Mouse (Mus musculus) spleen, adult 2 months (tissue): ENCODE results near the gene Tcf19.

Experiments
- CTCF ChIP-seq: fragments of 200-500 bp; IDR thresholded peaks from 2 replicates; pipeline ENCODE4 v1.5.1; 2011; ENCODE audit warnings: mild to moderate bottlenecking, inconsistent platforms; ENCODE audit not compliant: insufficient read depth, insufficient read length, insufficient replicate concordance; ENCODE audit errors: extremely low read depth
- POLR2A ChIP-seq: fragments of 200-500 bp; IDR thresholded peaks from 2 replicates; pipeline ENCODE4 v1.6.1; 2011; ENCODE audit warnings: low read depth, low read length, inconsistent platforms

GRCm38 (mm10) chr17:35547465-35547864, 30.8 kb upstream of the Tcf19 start:
- no peak for TF ChIP-seq POLR2A
- no peak for TF ChIP-seq CTCF
